Mouse (Mus musculus) liver, embryonic 14.5 days (tissue): ENCODE measurements around the gene Gm21983.

Experiments used
- CTCF ChIP-seq: IDR thresholded peaks from 2 replicates; pipeline ENCODE4 v1.5.1; 2016; ENCODE audit warnings: antibody characterized with exemption, low read depth, control low read depth
- EP300 ChIP-seq: IDR thresholded peaks from 2 replicates; pipeline ENCODE4 v1.6.1; 2016; ENCODE audit warnings: antibody characterized with exemption, low read depth

DNA sequence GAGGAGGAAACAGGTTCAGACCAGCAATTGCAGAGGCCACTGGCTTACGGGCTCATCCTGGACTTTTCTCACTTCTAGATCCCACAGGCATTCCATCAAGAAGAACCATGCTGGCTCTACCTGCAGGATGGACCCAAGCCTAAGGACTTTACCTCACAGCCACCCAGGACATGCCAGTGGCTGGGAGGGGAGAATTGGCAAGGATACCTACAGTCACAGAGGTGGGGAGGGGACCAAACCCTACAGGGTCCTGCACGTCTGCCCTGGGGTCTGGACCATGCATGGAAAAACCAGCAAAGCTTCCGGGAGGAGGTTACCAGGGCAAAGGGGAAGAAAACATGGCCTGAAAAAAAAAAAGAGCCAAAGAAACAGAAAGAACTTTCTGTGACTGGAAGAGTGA, 9.9 kb downstream of the Gm21983 start:
- TF ChIP-seq EP300 = no peak
- no peak for TF ChIP-seq CTCF
